ENCODE assay signal across 25 mouse cellular contexts in genomic region chr11:4147098-4147497, GRCm38 (mm10). TPM values are rescaled to one million over a fixed set of nuclear protein-coding genes. Genes with fewer than 3 reads are reported as not detected.
DNase-seq lines count a peak whose midpoint lies in the region; ATAC-seq and TF ChIP-seq lines count a peak whose summit lies in the region.
"Had no signal": no experiment of that assay in that cellular context is flagged by ENCODE, and none has a peak within 500 bp of the region (broad histone marks: within the 10 kb centered on the region; RNA-seq: fewer than 3 reads in every experiment).

No protein-coding gene starts in this region.

- 0 out of 2 replicates have a peak overlapping the region, but pooled peaks have one; percentile 17 for H3K9ac ChIP-seq in forebrain, embryonic 12.5 days
- H3K9ac ChIP-seq in forebrain, embryonic 11.5 days (ENCODE audit: low read length) = no peak overlapping the region
- H3K9ac ChIP-seq in limb, embryonic 14.5 days (ENCODE audit: low read depth, low read length, severe bottlenecking) = no peak overlapping the region
- H3K9ac ChIP-seq: forebrain, postnatal 0 days; heart, embryonic 12.5 days; heart, embryonic 15.5 days; hindbrain, embryonic 15.5 days; intestine, embryonic 15.5 days had no signal

- H3K36me3 ChIP-seq in forebrain, embryonic 12.5 days (replicated peaks) = peaks cover 26% of the 10 kb centered on the region
- H3K36me3 ChIP-seq in forebrain, embryonic 11.5 days (ENCODE audit: control insufficient read depth, insufficient read depth, low read length) = no peaks in the 10 kb centered on the region; the same call in 1 of the 2 replicates
- H3K36me3 ChIP-seq in limb, embryonic 14.5 days (ENCODE audit: control insufficient read depth, insufficient read depth, low read length) = peaks cover 43% of the 10 kb centered on the region
- peaks cover 49% of the 10 kb centered on the region for H3K36me3 ChIP-seq in limb, embryonic 10.5 days

- no peaks in the 10 kb centered on the region for H3K4me1 ChIP-seq in forebrain, embryonic 12.5 days
- H3K4me1 ChIP-seq in forebrain, embryonic 11.5 days (replicated peaks; ENCODE audit: control insufficient read depth, insufficient read depth, low read length) = no peaks in the 10 kb centered on the region
- no peaks in the 10 kb centered on the region for H3K4me1 ChIP-seq in limb, embryonic 14.5 days (ENCODE audit: control insufficient read depth, insufficient read depth, low read length)
- 0 out of 2 replicates have a peak, but pooled peaks cover 2% of the 10 kb centered on the region for H3K4me1 ChIP-seq in limb, embryonic 10.5 days
- H3K4me1 ChIP-seq: heart, embryonic 15.5 days; hindbrain, embryonic 15.5 days; intestine, embryonic 15.5 days had no signal

- H3K4me2 ChIP-seq in forebrain, embryonic 12.5 days = no peak overlapping the region
- no peak overlapping the region for H3K4me2 ChIP-seq in forebrain, embryonic 11.5 days (ENCODE audit: low read depth, low read length, severe bottlenecking)
- no peak overlapping the region for H3K4me2 ChIP-seq in limb, embryonic 14.5 days (replicated peaks; ENCODE audit: low read depth, low read length, severe bottlenecking)
- H3K4me2 ChIP-seq: heart, embryonic 12.5 days; heart, embryonic 15.5 days; hindbrain, embryonic 15.5 days; intestine, embryonic 15.5 days had no signal

- no peaks in the 10 kb centered on the region for H3K9me3 ChIP-seq in forebrain, embryonic 12.5 days
- H3K9me3 ChIP-seq in forebrain, embryonic 11.5 days (ENCODE audit: control insufficient read depth, low read length) = no peaks in the 10 kb centered on the region
- H3K9me3 ChIP-seq in limb, embryonic 14.5 days (ENCODE audit: control insufficient read depth, low read length) = no peaks in the 10 kb centered on the region
- no peaks in the 10 kb centered on the region for H3K9me3 ChIP-seq in limb, embryonic 10.5 days (replicated peaks)
- H3K9me3 ChIP-seq: G1E; heart, embryonic 12.5 days; heart, embryonic 15.5 days; hindbrain, embryonic 15.5 days; intestine, embryonic 15.5 days had no signal

- no peak overlapping the region for H3K27ac ChIP-seq in forebrain, embryonic 12.5 days
- no peak overlapping the region for H3K27ac ChIP-seq in forebrain, embryonic 11.5 days (ENCODE audit: low read depth, low read length)
- H3K27ac ChIP-seq in limb, embryonic 14.5 days (replicated peaks; ENCODE audit: low read depth, low read length) = no peak overlapping the region
- H3K27ac ChIP-seq in limb, embryonic 10.5 days = no peak overlapping the region
- H3K27ac ChIP-seq: heart, embryonic 15.5 days; hindbrain, embryonic 15.5 days; intestine, embryonic 15.5 days had no signal

- intact Hi-C loops in gastrocnemius, postnatal 14 days (cut with DNase I; ENCODE audit: low total_unique reads) = no loop called here

- ATAC-seq in forebrain, embryonic 12.5 days (ENCODE audit: low FRiP score) = no peak
- no peak for ATAC-seq in forebrain, embryonic 11.5 days (replicated peaks; ENCODE audit: low FRiP score)
- 0 out of 2 replicates have a peak, but pooled peaks have one; percentile 21 for ATAC-seq in limb, embryonic 14.5 days (ENCODE audit: low FRiP score, low read depth)
- ATAC-seq: forebrain, embryonic 14.5 days; forebrain, postnatal 0 days; intestine, embryonic 15.5 days; Patski had no signal

- WGBS in forebrain, embryonic 12.5 days = 87% methylated on average over 10 of the region's 10 CpGs
- 89% methylated on average over 10 of the region's 10 CpGs for WGBS in forebrain, embryonic 11.5 days
- 86% methylated on average over 10 of the region's 10 CpGs for WGBS in limb, embryonic 14.5 days
- 92% methylated on average over 10 of the region's 10 CpGs for WGBS in limb, embryonic 10.5 days

- no peak for TF ChIP-seq POLR2A in limb, embryonic 14.5 days (IDR thresholded peaks at IDR 0.05; ENCODE audit: borderline replicate concordance, extremely low read depth, insufficient read depth, insufficient read length)

- H3K4me3 ChIP-seq in forebrain, embryonic 12.5 days (replicated peaks) = no peak overlapping the region
- H3K4me3 ChIP-seq in forebrain, embryonic 11.5 days (ENCODE audit: low read depth, low read length) = no peak overlapping the region
- H3K4me3 ChIP-seq in limb, embryonic 14.5 days (replicated peaks; ENCODE audit: low read length) = no peak overlapping the region
- no peak overlapping the region for H3K4me3 ChIP-seq in limb, embryonic 10.5 days
- H3K4me3 ChIP-seq: heart, embryonic 12.5 days; heart, embryonic 15.5 days; hindbrain, embryonic 15.5 days; intestine, embryonic 15.5 days had no signal

- DNase-seq in forebrain, embryonic 11.5 days (ENCODE audit: low spot score) = no peak
- peak; percentile 29 for DNase-seq in gastrocnemius, postnatal 14 days
- no peak for DNase-seq in gastrocnemius, adult 8-10 months (ENCODE audit: low spot score in 2 of 2)
- no peak for DNase-seq in limb, embryonic 14.5 days (ENCODE audit: low spot score)
- no peak for DNase-seq in limb, embryonic 10.5 days (ENCODE audit: low spot score)
- no peak for DNase-seq in layer of hippocampus, adult 9-10 months (ENCODE audit: low spot score)
- DNase-seq: adrenal gland, postnatal 10 days; adrenal gland, postnatal 36 days; B cell, adult 2 months; cerebellum, adult 18-20 months; cerebellum, adult 9-10 months; cerebellum, postnatal 14 days; forebrain, postnatal 0 days; heart, adult 11 months; heart, postnatal 36 days; kidney, adult 11 months had no signal

- no peaks in the 10 kb centered on the region for H3K27me3 ChIP-seq in forebrain, embryonic 12.5 days
- no peaks in the 10 kb centered on the region for H3K27me3 ChIP-seq in forebrain, embryonic 11.5 days (ENCODE audit: control insufficient read depth, insufficient read depth, low read length)
- no peaks in the 10 kb centered on the region for H3K27me3 ChIP-seq in limb, embryonic 14.5 days (ENCODE audit: control insufficient read depth, insufficient read depth, low read length)
- no peaks in the 10 kb centered on the region for H3K27me3 ChIP-seq in limb, embryonic 10.5 days (ENCODE audit: low read depth, poor library complexity, severe bottlenecking)
- H3K27me3 ChIP-seq: CH12.LX; heart, embryonic 12.5 days; heart, embryonic 15.5 days; hindbrain, embryonic 15.5 days; intestine, embryonic 15.5 days; Patski had no signal

RNA-seq across cellular contexts. Expression of gene Rnf215, which starts 12.1 kb away (rescaled TPM):
- 35.5 and 37.0 TPM in 2 replicates for polyA plus RNA-seq in forebrain, embryonic 12.5 days (2016; fragmentation: Nextera tagmentation; extraction: Ambion mirVana)
- polyA plus RNA-seq in forebrain, embryonic 11.5 days (2014; fragmentation: Nextera tagmentation; extraction: Ambion mirVana) = 25.0 and 31.4 TPM in 2 replicates
- 1 to 10 TPM; 6.3 to 8.7 TPM for total RNA-seq in gastrocnemius, postnatal 14 days (2021)
- total RNA-seq in gastrocnemius, adult 8-10 months (2022) = 1 to 10 TPM; 2.9 to 4.4 (median 4.0) TPM
- polyA plus RNA-seq in limb, embryonic 14.5 days (2012; rRNA removed) = 57.1 and 62.6 TPM in 2 replicates
- 40.7 and 49.8 TPM in 2 replicates for polyA plus RNA-seq in limb, embryonic 14.5 days (2014; fragmentation: Nextera tagmentation; extraction: Ambion mirVana)
- polyA plus RNA-seq in limb, embryonic 10.5 days (2016; fragmentation: Nextera tagmentation; extraction: Ambion mirVana) = 16.3 and 23.3 TPM in 2 replicates

RNA-seq across cellular contexts. Expression of gene Ccdc157, which starts 13.0 kb away (rescaled TPM):
- polyA plus RNA-seq in forebrain, embryonic 12.5 days (2016; fragmentation: Nextera tagmentation; extraction: Ambion mirVana) = 7.4 and 8.5 TPM in 2 replicates
- 5.3 and 5.9 TPM in 2 replicates for polyA plus RNA-seq in forebrain, embryonic 11.5 days (2014; fragmentation: Nextera tagmentation; extraction: Ambion mirVana)
- 1 to 10 TPM; 3.3 to 5.6 TPM for total RNA-seq in gastrocnemius, postnatal 14 days (2021)
- total RNA-seq in gastrocnemius, adult 8-10 months (2022) = 1 to 10 TPM; 1.7 to 2.5 (median 2.2) TPM
- 26.1 and 28.4 TPM in 2 replicates for polyA plus RNA-seq in limb, embryonic 14.5 days (2012; rRNA removed)
- polyA plus RNA-seq in limb, embryonic 14.5 days (2014; fragmentation: Nextera tagmentation; extraction: Ambion mirVana) = 6.6 and 7.6 TPM in 2 replicates
- 7.9 and 9.4 TPM in 2 replicates for polyA plus RNA-seq in limb, embryonic 10.5 days (2016; fragmentation: Nextera tagmentation; extraction: Ambion mirVana)

RNA-seq across cellular contexts. Expression of gene Sf3a1, which starts 13.1 kb away (rescaled TPM):
- polyA plus RNA-seq in forebrain, embryonic 12.5 days (2016; fragmentation: Nextera tagmentation; extraction: Ambion mirVana) = 83.9 and 88.4 TPM in 2 replicates
- polyA plus RNA-seq in forebrain, embryonic 11.5 days (2014; fragmentation: Nextera tagmentation; extraction: Ambion mirVana) = 107 and 108 TPM in 2 replicates
- total RNA-seq in gastrocnemius, postnatal 14 days (2021) = 10 to 100 TPM; 17.1 to 22.8 TPM
- total RNA-seq in gastrocnemius, adult 8-10 months (2022) = 10 to 100 TPM; 11.3 to 15.6 (median 12.2) TPM
- polyA plus RNA-seq in limb, embryonic 14.5 days (2012; rRNA removed) = 67.5 and 73.4 TPM in 2 replicates
- polyA plus RNA-seq in limb, embryonic 14.5 days (2014; fragmentation: Nextera tagmentation; extraction: Ambion mirVana) = 54.7 and 62.2 TPM in 2 replicates
- polyA plus RNA-seq in limb, embryonic 10.5 days (2016; fragmentation: Nextera tagmentation; extraction: Ambion mirVana) = 101 and 105 TPM in 2 replicates

RNA-seq across cellular contexts. Expression of gene Sec14l2, which starts 23.9 kb away (rescaled TPM):
- polyA plus RNA-seq in forebrain, embryonic 12.5 days (2016; fragmentation: Nextera tagmentation; extraction: Ambion mirVana) = 2.6 and 3.2 TPM in 2 replicates
- polyA plus RNA-seq in forebrain, embryonic 11.5 days (2014; fragmentation: Nextera tagmentation; extraction: Ambion mirVana) = 2.1 TPM in 2 replicates
- total RNA-seq in gastrocnemius, postnatal 14 days (2021) = under 1 TPM; 0.95 to 0.96 TPM
- under 1 TPM in 3 of 4 experiments, not detected in 1; 0.11 to 0.46 (median 0.24) TPM for total RNA-seq in gastrocnemius, adult 8-10 months (2022)
- polyA plus RNA-seq in limb, embryonic 14.5 days (2012; rRNA removed) = 5.1 and 5.8 TPM in 2 replicates
- polyA plus RNA-seq in limb, embryonic 14.5 days (2014; fragmentation: Nextera tagmentation; extraction: Ambion mirVana) = 1.4 and 1.7 TPM in 2 replicates
- polyA plus RNA-seq in limb, embryonic 10.5 days (2016; fragmentation: Nextera tagmentation; extraction: Ambion mirVana) = 1.5 and 2.7 TPM in 2 replicates

RNA-seq across cellular contexts. Expression of gene Tbc1d10a, which starts 39.5 kb away (rescaled TPM):
- polyA plus RNA-seq in forebrain, embryonic 12.5 days (2016; fragmentation: Nextera tagmentation; extraction: Ambion mirVana) = 22.3 and 26.7 TPM in 2 replicates
- 22.4 and 23.0 TPM in 2 replicates for polyA plus RNA-seq in forebrain, embryonic 11.5 days (2014; fragmentation: Nextera tagmentation; extraction: Ambion mirVana)
- total RNA-seq in gastrocnemius, postnatal 14 days (2021) = 1 to 10 TPM; 5.3 to 5.4 TPM
- 1 to 10 TPM; 2.7 to 4.5 (median 3.7) TPM for total RNA-seq in gastrocnemius, adult 8-10 months (2022)
- 66.3 and 79.5 TPM in 2 replicates for polyA plus RNA-seq in limb, embryonic 14.5 days (2012; rRNA removed)
- polyA plus RNA-seq in limb, embryonic 14.5 days (2014; fragmentation: Nextera tagmentation; extraction: Ambion mirVana) = 37.6 and 38.8 TPM in 2 replicates
- polyA plus RNA-seq in limb, embryonic 10.5 days (2016; fragmentation: Nextera tagmentation; extraction: Ambion mirVana) = 27.4 and 37.4 TPM in 2 replicates
